Mouse (Mus musculus) midbrain, embryonic 10.5 days (tissue): ENCODE results near the gene Dok3. TPM values are rescaled to one million over a fixed set of nuclear protein-coding genes. Genes with fewer than 3 reads are reported as not detected.
"Not testable (repeated sequence)": the region's sequence is repeated elsewhere in the genome, so short reads cannot be mapped to it uniquely, and the experiment has no call there.

ENCODE experiments used
- DNase-seq: peaks from one replicate; pipeline ENCODE4 v3.0.0-alpha.2; 2017; ENCODE audit warnings: low spot score
- H3K27ac ChIP-seq: fragments of 300-500 bp; sonication (generic); replicated peaks from 2 replicates; pipeline ENCODE4 v1.5.1; 2016; ENCODE audit warnings: mild to moderate bottlenecking
- H3K27me3 ChIP-seq: fragments of 300-500 bp; sonication (generic); 2 replicates; pipeline ENCODE4 v1.6.1; 2016; ENCODE audit warnings: low read depth, mild to moderate bottlenecking; ENCODE audit not compliant: poor library complexity, severe bottlenecking
- H3K36me3 ChIP-seq: fragments of 300-500 bp; sonication (generic); 2 replicates; pipeline ENCODE4 v1.6.1; 2016; ENCODE audit warnings: mild to moderate bottlenecking, moderate library complexity
- H3K4me1 ChIP-seq: fragments of 300-500 bp; sonication (generic); 2 replicates; pipeline ENCODE4 v1.6.1; 2016
- H3K4me3 ChIP-seq: fragments of 300-500 bp; sonication (generic); 2 replicates; pipeline ENCODE4 v1.5.1; 2016; ENCODE audit warnings: mild to moderate bottlenecking, moderate library complexity
- H3K9me3 ChIP-seq: fragments of 300-500 bp; sonication (generic); replicated peaks from 2 replicates; pipeline ENCODE4 v1.6.1; 2016; ENCODE audit warnings: mild to moderate bottlenecking
- WGBS: fragments of 180-500 bp; shearing (Covaris S2); methylation state at CpG from one replicate; pipeline ENCODE4 v1.1.7; 2016; 5-methylcytosine and 5-hydroxymethylcytosine counted together
- polyA plus RNA-seq: library from polyadenylated mRNA; unstranded; fragments of >200 nt; fragmentation: Nextera tagmentation; extraction: Ambion mirVana; gene quantifications from 2 replicates; pipeline ENCODE4 v1.2.1, GENCODE M21; 2016

Gene Dok3
- 3.1 and 3.6 TPM in 2 replicates for polyA plus RNA-seq

DNA sequence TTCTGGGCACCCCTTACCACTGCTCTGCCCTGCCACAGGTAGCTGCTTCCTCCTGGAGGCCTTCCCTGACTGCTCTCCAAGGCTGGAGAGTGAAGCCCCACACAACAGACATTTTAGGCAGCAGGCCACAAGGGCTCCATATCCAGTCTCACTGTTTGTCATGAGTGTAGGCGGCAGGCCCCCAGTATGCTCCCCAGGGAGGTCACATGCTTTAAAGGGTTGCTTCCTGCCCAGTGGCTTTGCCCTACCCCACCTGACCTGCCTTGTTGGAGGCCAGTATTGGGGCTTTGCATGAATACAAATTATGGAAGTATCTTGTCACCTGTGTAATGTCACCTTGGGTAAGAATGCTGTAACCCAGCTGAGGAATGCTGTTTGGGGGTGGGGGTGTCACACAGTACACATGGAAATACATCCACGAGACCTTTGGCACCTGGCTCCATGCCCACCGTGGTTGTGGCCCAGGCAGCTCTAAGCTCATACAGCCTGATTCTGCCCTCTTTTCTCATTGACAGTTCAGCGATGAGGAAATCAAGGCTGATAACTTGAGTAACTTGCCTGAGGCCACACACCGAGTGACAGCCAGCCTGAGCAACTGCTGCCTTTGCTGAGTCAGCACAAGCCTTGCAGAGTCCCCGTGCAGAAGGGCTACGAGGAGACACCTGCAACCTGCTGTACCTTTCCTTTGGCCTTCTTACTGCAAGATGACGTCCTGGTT, at the start of gene Dok3:
TSS of gene Dok3 (minus strand) at position 99 of the 718 bp plus-strand sequence.
- peaks cover 61% of the 10 kb centered on the region for H3K36me3 ChIP-seq
- H3K27ac ChIP-seq, result no peak within 1 kb of the TSS
- DNase-seq, result no peak
- no peak within 1 kb of the TSS for H3K4me3 ChIP-seq
- H3K27me3 ChIP-seq, result no peaks in the 10 kb centered on the region
- no peaks in the 10 kb centered on the region for H3K9me3 ChIP-seq
- 88% methylated on average over 8 of the region's 8 CpGs for WGBS
- no peaks in the 10 kb centered on the region for H3K4me1 ChIP-seq

DNA sequence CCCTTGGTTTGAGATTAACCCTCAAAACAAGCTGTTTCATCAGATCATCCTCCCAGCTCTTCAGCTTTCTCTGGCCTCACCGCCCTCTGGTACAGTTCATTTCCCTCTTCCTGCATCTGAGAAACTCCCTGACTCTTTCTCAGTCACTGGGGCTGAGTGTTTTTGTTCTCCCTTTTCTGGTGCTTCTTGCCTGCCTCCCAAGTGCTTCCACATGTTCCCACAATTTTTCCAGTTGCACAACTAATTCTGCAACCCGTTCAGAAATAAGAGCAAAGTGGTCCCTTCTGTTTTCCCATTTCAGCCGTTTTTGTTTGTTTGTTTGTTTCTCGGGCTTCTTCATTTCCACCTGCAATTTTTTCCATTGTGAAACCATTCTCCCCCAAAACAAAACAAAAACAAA, 49.0 kb upstream of the Dok3 start:
- Histone ChIP-seq H3K4me1 (no peaks in the 10 kb centered on the region), H3K9me3 (no peaks in the 10 kb centered on the region), H3K4me3 (no peak overlapping the region), H3K27me3 (no peaks in the 10 kb centered on the region), H3K27ac (no peak overlapping the region), H3K36me3 (peaks cover 3% of the 10 kb centered on the region; the same call in 1 of the 2 replicates)
- WGBS, result 81% methylated on average over 4 of the region's 4 CpGs
- DNase-seq, result no peak

DNA sequence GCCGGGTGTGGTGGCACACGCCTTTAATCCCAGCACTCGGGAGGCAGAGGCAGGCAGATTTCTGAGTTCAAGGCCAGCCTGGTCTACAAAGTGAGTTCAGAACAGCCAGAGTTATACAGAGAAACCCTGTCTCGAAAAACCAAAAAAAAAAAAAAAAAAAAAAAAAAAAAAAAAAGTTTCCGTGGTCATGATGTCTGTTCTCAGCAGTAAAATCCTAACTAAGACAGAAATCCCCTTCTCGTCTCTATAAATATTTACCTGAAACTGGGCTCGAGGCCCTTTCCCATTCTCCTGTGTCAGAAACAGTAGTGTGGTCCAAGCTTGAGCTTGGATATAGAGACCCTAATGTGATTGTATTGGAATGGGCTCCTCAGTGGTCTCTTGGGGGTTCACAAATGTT, 47.8 kb upstream of the Dok3 start:
- not testable (repeated sequence) for H3K36me3 ChIP-seq, H3K4me3 ChIP-seq
- 85% methylated on average over 7 of the region's 7 CpGs for WGBS

DNA sequence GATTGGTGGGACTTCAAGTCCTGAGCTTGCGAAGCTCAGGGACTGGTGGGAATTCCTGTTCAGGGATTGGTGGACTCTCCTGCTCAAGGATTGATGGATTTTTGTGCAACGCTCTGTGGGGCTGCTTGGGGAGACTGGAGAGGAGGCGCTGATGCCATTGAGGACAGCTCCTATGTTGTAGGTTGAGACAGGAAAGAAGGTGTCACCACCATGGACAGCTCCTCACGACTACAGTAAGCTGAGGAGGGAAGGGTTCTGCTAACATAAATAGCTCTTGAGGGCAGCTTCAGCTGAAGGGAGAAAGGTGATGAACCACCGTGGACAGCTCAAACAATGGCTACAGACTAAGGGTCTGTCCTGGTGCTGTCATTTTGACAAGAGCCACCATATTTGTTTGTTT, 46.8 kb upstream of the Dok3 start:
- H3K27me3 ChIP-seq, result no peaks in the 10 kb centered on the region
- WGBS, result 59% methylated on average over 5 of the region's 5 CpGs
- peaks cover 13% of the 10 kb centered on the region for H3K4me1 ChIP-seq
- no peak for DNase-seq
- H3K27ac ChIP-seq, result no peak overlapping the region
- no peak overlapping the region for H3K4me3 ChIP-seq
- no peaks in the 10 kb centered on the region for H3K9me3 ChIP-seq
- peaks cover 3% of the 10 kb centered on the region; the same call in 1 of the 2 replicates for H3K36me3 ChIP-seq

More for the DNA sequence above, 47.8 kb upstream of the Dok3 start:
- not testable (repeated sequence) for H3K4me1 ChIP-seq, DNase-seq, H3K27ac ChIP-seq, H3K27me3 ChIP-seq, H3K9me3 ChIP-seq

DNA sequence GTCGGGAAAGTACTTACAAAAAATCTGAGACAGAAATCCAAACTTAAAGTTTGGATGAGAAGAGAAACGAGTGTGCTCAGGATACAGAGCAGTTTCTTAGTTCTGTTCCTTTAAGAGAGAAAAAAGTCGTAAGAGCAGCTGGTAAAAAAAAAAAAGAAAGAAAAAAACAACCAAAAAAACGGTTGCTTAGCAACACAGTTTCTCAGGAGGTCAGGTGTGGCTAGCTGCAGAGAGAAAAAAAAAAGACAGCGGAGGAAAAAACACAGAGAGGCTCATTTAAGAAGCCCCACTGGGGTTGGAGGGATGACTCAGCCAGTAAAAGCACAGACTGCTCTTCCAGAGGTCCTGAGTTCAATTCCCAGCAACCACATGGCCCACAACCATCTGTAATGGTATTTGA, 45.2 kb upstream of the Dok3 start:
- WGBS, result 87% methylated on average over 5 of the region's 5 CpGs

DNA sequence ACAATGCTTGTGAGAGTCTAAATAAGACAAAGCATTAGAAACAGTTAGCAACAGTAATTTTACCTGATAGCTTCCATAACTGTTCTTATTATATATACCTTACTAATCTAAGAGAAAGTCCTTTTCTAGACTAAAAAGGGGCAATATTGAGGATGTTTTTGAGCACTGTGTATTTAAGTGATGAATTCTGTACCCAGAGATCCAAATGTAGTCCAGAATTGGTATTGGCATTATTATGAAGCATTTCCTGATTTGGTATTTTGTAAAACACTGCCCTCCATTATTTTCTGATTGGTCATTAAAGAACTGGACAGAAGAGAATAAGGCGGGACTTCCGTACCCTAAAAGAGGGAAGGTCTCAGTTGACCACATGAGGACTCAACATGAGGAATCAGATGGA, 44.3 kb upstream of the Dok3 start, which contains the start of gene Tmed9:
TSS of gene Tmed9 (plus strand) at position 301 of the 400 bp plus-strand sequence.
- H3K27ac ChIP-seq, result no peak within 1 kb of the TSS
- no peaks in the 10 kb centered on the region for H3K27me3 ChIP-seq
- WGBS, result 99% methylated on average over 2 of the region's 2 CpGs
- H3K9me3 ChIP-seq, result no peaks in the 10 kb centered on the region
- peaks cover 29% of the 10 kb centered on the region for H3K4me1 ChIP-seq
- no peak within 1 kb of the TSS for H3K4me3 ChIP-seq
- DNase-seq, result no peak
- H3K36me3 ChIP-seq, result peaks cover 12% of the 10 kb centered on the region

More for the DNA sequence above, 45.2 kb upstream of the Dok3 start:
- no peak overlapping the region for H3K27ac ChIP-seq
- H3K9me3 ChIP-seq, result no peaks in the 10 kb centered on the region
- H3K4me1 ChIP-seq, result peaks cover 24% of the 10 kb centered on the region
- H3K27me3 ChIP-seq, result no peaks in the 10 kb centered on the region
- DNase-seq, result no peak
- peaks cover 4% of the 10 kb centered on the region; the same call in 1 of the 2 replicates for H3K36me3 ChIP-seq
- H3K4me3 ChIP-seq, result no peak overlapping the region

DNA sequence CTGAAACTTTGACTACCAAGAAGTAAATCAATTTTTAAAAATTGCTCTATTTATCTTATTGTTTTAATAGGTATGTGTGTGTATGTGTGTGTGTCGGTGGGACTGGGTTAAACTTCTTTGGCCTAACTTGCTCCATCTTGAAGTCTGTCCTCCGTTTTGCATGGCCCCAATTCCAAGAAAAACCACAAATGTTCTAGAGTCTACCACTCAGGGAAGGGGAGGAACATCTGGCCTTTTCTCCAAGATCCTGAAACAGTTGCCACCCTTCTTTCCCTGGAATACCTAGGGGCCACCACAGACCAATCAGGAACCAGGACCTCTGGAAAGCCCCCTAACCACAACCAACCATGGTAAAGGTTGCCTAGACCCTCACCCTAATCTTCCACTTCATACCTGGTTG, 42.9 kb upstream of the Dok3 start:
- WGBS, result 82% methylated on average over 2 of the region's 2 CpGs
- DNase-seq, result no peak
- Histone ChIP-seq H3K9me3 (no peaks in the 10 kb centered on the region), H3K4me3 (peak overlapping the region; percentile 97), H3K27me3 (no peaks in the 10 kb centered on the region), H3K27ac (no peak overlapping the region), H3K36me3 (peaks cover 26% of the 10 kb centered on the region), H3K4me1 (peaks cover 33% of the 10 kb centered on the region)

DNA sequence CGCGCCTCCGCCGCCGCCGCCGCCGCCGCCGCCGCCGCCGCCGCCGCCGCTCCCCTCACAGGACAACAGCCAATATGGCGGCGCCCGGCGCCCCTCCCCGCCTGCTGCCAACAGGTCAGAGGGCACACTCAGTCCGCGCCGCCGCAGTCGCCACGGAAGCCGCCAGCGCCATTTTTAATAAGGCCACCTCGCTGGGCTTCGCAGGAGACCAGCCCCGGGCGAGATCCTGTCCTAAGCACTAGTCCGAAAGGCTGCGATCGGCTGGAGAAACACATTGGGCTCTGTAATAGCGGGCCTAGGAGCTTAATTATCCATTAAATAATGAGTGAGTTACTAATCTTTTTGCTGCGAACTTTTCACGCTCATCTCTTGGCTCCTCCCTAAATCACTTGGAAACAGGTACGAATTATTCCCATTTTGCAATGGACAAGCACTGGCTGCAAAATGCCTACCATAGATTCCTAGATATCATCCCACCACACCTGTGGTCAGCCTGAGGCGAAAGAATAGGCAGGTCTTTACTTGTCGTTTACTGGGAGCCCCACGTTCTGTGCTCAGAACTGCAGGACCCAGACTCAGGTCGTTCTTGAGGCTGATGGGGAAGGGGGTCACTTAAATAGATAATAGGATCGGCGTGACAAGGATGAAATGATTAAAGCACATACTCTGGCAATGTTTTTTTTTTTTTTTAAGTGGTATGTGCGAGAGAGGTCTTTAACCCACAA, 42.1 kb upstream of the Dok3 start, which contains the start of gene Fam193b:
TSS of gene Fam193b (minus strand) at position 94 of the 725 bp plus-strand sequence.
- peaks cover 33% of the 10 kb centered on the region for H3K4me1 ChIP-seq
- peak; percentile 95 for DNase-seq
- no peaks in the 10 kb centered on the region for H3K27me3 ChIP-seq
- peak within 1 kb of the TSS; percentile 96 for H3K27ac ChIP-seq
- no peaks in the 10 kb centered on the region for H3K9me3 ChIP-seq
- WGBS, result 3% methylated on average over 39 of the region's 47 CpGs
- H3K4me3 ChIP-seq, result peak within 1 kb of the TSS; percentile 97
- peaks cover 34% of the 10 kb centered on the region for H3K36me3 ChIP-seq

DNA sequence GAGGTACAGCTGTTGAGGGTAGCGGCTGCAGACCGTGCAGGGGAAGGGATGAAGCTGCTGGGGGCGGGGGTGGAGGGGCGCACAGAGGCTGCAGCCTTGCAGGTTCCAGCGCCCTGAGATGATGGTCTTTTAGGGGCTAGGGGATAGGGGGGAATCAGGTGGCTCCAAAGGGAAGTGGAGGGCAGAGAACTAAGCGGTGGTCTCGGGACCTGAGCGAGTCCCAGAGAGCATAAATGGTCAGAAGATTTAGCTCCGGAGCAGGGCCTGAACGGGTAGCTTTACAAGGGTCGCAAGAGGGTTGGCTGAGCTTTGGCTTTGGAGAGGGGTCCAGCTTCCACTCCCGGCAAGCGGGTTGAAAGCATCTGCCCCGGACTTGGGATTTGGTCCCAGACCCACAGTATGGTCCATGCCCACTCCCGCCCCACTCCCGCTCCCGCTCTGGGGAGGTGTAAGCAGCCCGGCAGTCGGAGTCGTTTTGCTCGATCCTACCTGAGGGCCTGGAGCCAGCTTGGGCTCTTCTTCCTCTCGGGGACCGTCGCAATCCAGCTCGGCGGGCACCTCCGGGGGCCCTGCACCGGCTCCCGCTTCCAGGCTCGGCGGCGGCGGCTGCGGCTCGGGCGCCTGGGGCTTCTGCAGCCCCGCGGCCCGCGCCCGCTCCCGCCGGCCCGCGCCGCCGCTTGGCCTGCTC, 41.3 kb upstream of the Dok3 start:
- H3K4me1 ChIP-seq, result peaks cover 33% of the 10 kb centered on the region
- DNase-seq, result peak; percentile 50
- peaks cover 41% of the 10 kb centered on the region for H3K36me3 ChIP-seq
- no peaks in the 10 kb centered on the region for H3K27me3 ChIP-seq
- peak overlapping the region; percentile 96 for H3K27ac ChIP-seq
- H3K9me3 ChIP-seq, result no peaks in the 10 kb centered on the region
- WGBS, result 3% methylated on average over 47 of the region's 47 CpGs
- peak overlapping the region; percentile 97 for H3K4me3 ChIP-seq

DNA sequence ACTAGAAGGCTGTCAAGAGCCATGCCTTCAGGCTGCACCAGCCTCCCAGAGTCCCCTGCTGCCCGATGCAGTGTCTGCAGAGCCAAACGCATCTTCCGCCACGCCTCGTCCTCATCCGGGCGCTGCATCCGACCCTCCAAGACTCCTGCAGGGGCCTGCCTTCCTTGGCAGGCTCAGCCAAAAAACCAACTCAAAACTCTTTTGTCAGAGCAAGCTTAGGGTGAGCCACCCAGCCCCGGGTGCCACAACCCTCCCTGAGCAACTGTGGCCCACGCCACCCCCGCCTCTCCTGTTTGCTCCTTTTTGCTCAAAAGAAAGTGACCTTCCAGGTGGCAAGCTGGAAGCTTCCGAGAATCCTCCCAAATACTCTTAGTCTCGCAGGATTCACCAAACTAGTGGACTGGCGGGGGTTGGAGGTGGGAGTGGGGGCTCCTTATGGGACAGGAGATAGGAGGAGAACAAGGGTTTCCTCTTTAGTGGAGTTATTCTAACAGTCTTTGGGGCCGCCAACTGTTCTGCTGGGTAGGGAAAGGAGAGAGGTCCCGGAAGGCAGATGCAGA, 40.7 kb upstream of the Dok3 start:
- peaks cover 47% of the 10 kb centered on the region for H3K36me3 ChIP-seq

DNA sequence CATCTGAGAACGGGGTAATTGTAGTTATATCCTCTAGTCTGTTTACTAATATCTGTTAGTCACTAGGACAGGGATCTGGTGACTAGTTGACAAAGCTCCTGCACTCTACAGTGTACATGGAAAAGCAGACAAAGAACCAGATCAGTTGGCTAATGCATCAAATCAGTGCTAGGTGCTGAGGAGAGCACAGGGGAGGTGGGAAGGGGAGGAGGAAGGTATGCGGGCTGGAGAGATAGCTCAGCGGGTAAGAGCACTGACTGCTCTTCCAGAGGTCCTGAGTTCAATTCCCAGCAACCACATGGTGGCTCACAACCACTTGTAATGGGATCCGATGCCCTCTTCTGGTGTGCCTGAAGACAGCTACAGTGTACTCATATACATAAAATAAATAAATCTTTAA, 39.4 kb upstream of the Dok3 start:
- DNase-seq, H3K9me3 ChIP-seq, H3K27ac ChIP-seq, H3K27me3 ChIP-seq, H3K4me3 ChIP-seq: not testable (repeated sequence)
- peaks cover 58% of the 10 kb centered on the region for H3K36me3 ChIP-seq
- WGBS, result 97% methylated on average over 4 of the region's 4 CpGs
- H3K4me1 ChIP-seq, result peaks cover 33% of the 10 kb centered on the region

More for the DNA sequence above, 40.7 kb upstream of the Dok3 start:
- H3K9me3 ChIP-seq, result no peaks in the 10 kb centered on the region
- 9% methylated on average over 16 of the region's 16 CpGs for WGBS
- peak; percentile 32 for DNase-seq
- H3K27ac ChIP-seq, result peak overlapping the region; percentile 96
- H3K4me3 ChIP-seq, result peak overlapping the region; percentile 97
- H3K27me3 ChIP-seq, result no peaks in the 10 kb centered on the region
- H3K4me1 ChIP-seq, result peaks cover 33% of the 10 kb centered on the region

DNA sequence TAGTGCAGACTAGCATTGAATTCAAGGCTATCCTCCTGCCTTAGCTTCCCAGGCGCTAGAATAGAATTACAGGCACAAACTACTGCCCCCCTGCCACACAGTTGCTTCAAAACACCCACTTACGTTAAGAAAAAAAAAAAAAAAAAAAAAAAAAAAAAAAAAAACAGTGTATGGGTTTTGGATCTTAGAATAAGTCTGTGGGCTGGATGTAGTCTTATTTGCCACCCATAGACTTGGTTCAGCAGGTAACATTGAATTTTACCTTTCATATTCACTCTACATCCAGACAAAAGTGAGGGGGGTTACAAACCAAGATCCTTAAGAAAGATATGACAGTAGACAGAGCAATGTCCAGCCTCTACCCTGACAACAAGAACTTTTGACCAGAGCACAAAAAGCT, 38.9 kb upstream of the Dok3 start:
- Histone ChIP-seq H3K27me3 (no peaks in the 10 kb centered on the region), H3K36me3 (peaks cover 63% of the 10 kb centered on the region), H3K27ac (no peak overlapping the region), H3K4me1 (peaks cover 33% of the 10 kb centered on the region), H3K4me3 (no peak overlapping the region), H3K9me3 (no peaks in the 10 kb centered on the region)
- DNase-seq, result no peak
- 100% methylated on average over 2 of the region's 2 CpGs for WGBS
